Mouse (Mus musculus): ENCODE measurements around the gene Agtrap. TPM values are rescaled to one million over a fixed set of nuclear protein-coding genes. Genes with fewer than 3 reads are reported as not detected.

Agtrap gene
- polyA plus RNA-seq, 1 experiment, result 106 TPM

- Histone ChIP-seq H3K27me3 (ENCODE audit: control insufficient read depth, insufficient read depth, low read length) (no peaks in the 10 kb centered on the region), H3K4me1 (replicated peaks; ENCODE audit: control insufficient read depth, insufficient read depth, low read length) (no peaks in the 10 kb centered on the region), H3K36me3 (ENCODE audit: control insufficient read depth, insufficient read depth, low read length) (peaks cover 20% of the 10 kb centered on the region), H3K4me3 (ENCODE audit: control insufficient read depth, insufficient read depth, low read length) (no peak overlapping the region), H3K27ac (ENCODE audit: control insufficient read depth, insufficient read depth, low read length) (no peak overlapping the region)
- TF ChIP-seq CTCF (IDR thresholded peaks at IDR 0.05; ENCODE audit: borderline replicate concordance, control insufficient read depth, extremely low read depth, insufficient read depth, low read length, poor library complexity) (no peak), POLR2A (IDR thresholded peaks at IDR 0.05; ENCODE audit: control insufficient read depth, extremely low read depth, insufficient read depth, low read length, poor library complexity) (no peak)
- DNase-seq, result no peak
- WGBS, result 99% methylated on average over 7 of the region's 7 CpGs
Measured at GRCm38 (mm10) chr4:148029297-148029696, 58.5 kb downstream of the Agtrap start.

Other genes with a start within 250 kb of the Agtrap start
- 1.3 and 1.5 TPM in 2 replicates for gene Zfp933, start 239.7 kb downstream of the Agtrap start, polyA plus RNA-seq (2012; rRNA removed)
- 167 and 170 TPM in 2 replicates for gene Miip, start 219.2 kb downstream of the Agtrap start, polyA plus RNA-seq (2012; rRNA removed)
- gene Fv1, start 219.1 kb downstream of the Agtrap start, polyA plus RNA-seq (2012; rRNA removed), result 3.0 and 3.7 TPM in 2 replicates
- gene Mfn2, start 183.3 kb downstream of the Agtrap start, polyA plus RNA-seq (2012; rRNA removed), result 40.4 and 50.2 TPM in 2 replicates
- gene Plod1, start 151.3 kb downstream of the Agtrap start, polyA plus RNA-seq (2012; rRNA removed), result 21.2 and 28.9 TPM in 2 replicates
- gene 2510039O18Rik, start 147.1 kb downstream of the Agtrap start, polyA plus RNA-seq (2012; rRNA removed), result 170 and 174 TPM in 2 replicates
- gene Nppb, start 102.2 kb downstream of the Agtrap start, polyA plus RNA-seq (2012; rRNA removed), result 0.24 and 2.3 TPM in 2 replicates
- gene Nppa, start 87.3 kb downstream of the Agtrap start, polyA plus RNA-seq (2012; rRNA removed), result 1.6 and 195 TPM in 2 replicates
- gene Clcn6, start 49.2 kb downstream of the Agtrap start, polyA plus RNA-seq (2012; rRNA removed), result 37.9 and 39.4 TPM in 2 replicates
- gene Mthfr, start 49.0 kb downstream of the Agtrap start, polyA plus RNA-seq (2012; rRNA removed), result 28.3 and 30.2 TPM in 2 replicates
- gene Mad2l2, start 42.4 kb upstream of the Agtrap start, polyA plus RNA-seq (2012; rRNA removed), result 32.9 and 37.7 TPM in 2 replicates
- 0.26 and 0.34 TPM in 2 replicates for gene Draxin, start 42.7 kb upstream of the Agtrap start, polyA plus RNA-seq (2012; rRNA removed)
- gene Fbxo6, start 64.1 kb upstream of the Agtrap start, polyA plus RNA-seq (2012; rRNA removed), result 41.8 and 50.9 TPM in 2 replicates
- gene Fbxo44, start 72.5 kb upstream of the Agtrap start, polyA plus RNA-seq (2012; rRNA removed), result 31.2 and 34.5 TPM in 2 replicates
- gene Fbxo2, start 72.6 kb upstream of the Agtrap start, polyA plus RNA-seq (2012; rRNA removed), result 0.66 and 1.5 TPM in 2 replicates
- gene Disp3, start 199.9 kb upstream of the Agtrap start, polyA plus RNA-seq (2012; rRNA removed), result 0.04 and 0.26 TPM in 2 replicates

All from thymus, adult 2 months (tissue).